Mouse (Mus musculus) stomach, postnatal 0 days (tissue): ENCODE results near the gene Plac1.

ENCODE experiments used
- CTCF ChIP-seq: IDR thresholded peaks from 2 replicates; pipeline ENCODE4 v1.5.1; 2016; ENCODE audit warnings: antibody characterized with exemption, low read depth, mild to moderate bottlenecking, moderate library complexity
- EP300 ChIP-seq: optimal IDR thresholded peaks from 2 replicates; pipeline ENCODE3; 2016; ENCODE audit warnings: antibody characterized with exemption

- no peak for TF ChIP-seq CTCF
- no peak for TF ChIP-seq EP300
These were observed 182.2 kb downstream of the Plac1 start for GRCm38 (mm10) chrX:53057760-53058090.
